Mouse (Mus musculus) ES-E14 (cell line): ENCODE results near the gene Ipcef1.

Experiments used
- CHD2 ChIP-seq: IDR thresholded peaks from 2 replicates; pipeline ENCODE4 v1.6.1; 2014; ENCODE audit warnings: mild to moderate bottlenecking, low read depth, low read length, inconsistent platforms
- HCFC1 ChIP-seq: IDR thresholded peaks from 2 replicates; pipeline ENCODE4 v1.6.1; 2012; ENCODE audit warnings: low read length, inconsistent platforms, borderline replicate concordance; ENCODE audit not compliant: insufficient read depth
- MAFK ChIP-seq: IDR thresholded peaks from 2 replicates; pipeline ENCODE4 v1.6.1; 2014; ENCODE audit warnings: mild to moderate bottlenecking, low read depth, low read length, inconsistent platforms; ENCODE audit not compliant: insufficient read depth
- ZC3H11A ChIP-seq: IDR thresholded peaks from 2 replicates; pipeline ENCODE4 v1.6.1; 2012; ENCODE audit warnings: low read depth, mild to moderate bottlenecking, inconsistent platforms, low read length, borderline replicate concordance
- ZNF384 ChIP-seq: IDR thresholded peaks from 2 replicates; pipeline ENCODE4 v1.6.1; 2012; ENCODE audit warnings: low read depth, low read length, inconsistent platforms

- TF ChIP-seq ZC3H11A (no peak), HCFC1 (no peak), MAFK (no peak), CHD2 (no peak), ZNF384 (no peak)
Measured at GRCm38 (mm10) chr10:7033459-7033858, 18.8 kb downstream of the Ipcef1 start.
